12 mouse cellular contexts compared by ENCODE assay signal in the genomic region with DNA sequence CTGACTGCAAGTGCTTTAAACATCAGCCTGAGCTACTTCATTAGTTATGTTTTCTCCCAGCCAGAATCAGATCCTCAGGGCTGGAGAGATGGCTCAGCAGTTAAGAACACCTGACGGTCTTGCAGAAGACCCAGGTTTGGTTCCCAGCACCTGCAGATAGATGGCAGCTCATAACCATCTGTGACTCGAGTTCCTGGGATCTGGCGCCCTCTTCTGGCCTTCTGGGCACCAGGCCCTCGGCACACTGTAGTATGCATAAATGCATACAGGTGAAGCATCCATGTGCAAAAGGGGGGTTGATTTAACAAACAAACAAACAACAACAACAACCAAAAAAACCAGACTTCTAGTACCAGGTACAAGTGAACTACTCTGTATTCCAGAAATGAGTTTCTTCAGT.
DNase-seq lines count a peak whose midpoint lies in the region; ATAC-seq and TF ChIP-seq lines count a peak whose summit lies in the region.
"Had no signal": no experiment of that assay in that cellular context is flagged by ENCODE, and none has a peak within 500 bp of the region (broad histone marks: within the 10 kb centered on the region; RNA-seq: fewer than 3 reads in every experiment).

No protein-coding gene starts in this region.

- TF ChIP-seq EP300 in liver, postnatal 0 days (IDR thresholded peaks at IDR 0.05; ENCODE audit: low read depth), result no peak
- TF ChIP-seq EP300 in ES-Bruce4 (IDR thresholded peaks at IDR 0.05; ENCODE audit: insufficient read depth, low read depth, low read length), result no peak

- H3K36me3 ChIP-seq in forebrain, postnatal 0 days (ENCODE audit: insufficient read depth), result no peaks in the 10 kb centered on the region
- H3K36me3 ChIP-seq in forebrain, embryonic 10.5 days (replicated peaks), result no peaks in the 10 kb centered on the region
- H3K36me3 ChIP-seq in liver, postnatal 0 days (replicated peaks; ENCODE audit: insufficient read depth, low read length), result no peaks in the 10 kb centered on the region
- H3K36me3 ChIP-seq in ES-Bruce4 (ENCODE audit: control insufficient read depth, insufficient read depth, low read length, poor library complexity, severe bottlenecking), result no peaks in the 10 kb centered on the region
- H3K36me3 ChIP-seq: liver, embryonic 13.5 days had no signal

- no peak overlapping the region for H3K4me3 ChIP-seq in forebrain, postnatal 0 days (ENCODE audit: low read depth, low read length)
- H3K4me3 ChIP-seq in forebrain, embryonic 10.5 days, result no peak overlapping the region
- H3K4me3 ChIP-seq in liver, postnatal 0 days (ENCODE audit: low read depth, low read length), result no peak overlapping the region
- H3K4me3 ChIP-seq in ES-Bruce4 (ENCODE audit: low read depth, low read length), result no peak overlapping the region
- H3K4me3 ChIP-seq: erythroblast, embryonic 14.5 days; liver, embryonic 13.5 days had no signal

- H3K9ac ChIP-seq in forebrain, postnatal 0 days, result no peak overlapping the region
- H3K9ac ChIP-seq in liver, postnatal 0 days (replicated peaks), result no peak overlapping the region
- no peak overlapping the region for H3K9ac ChIP-seq in ES-Bruce4 (ENCODE audit: low read depth, poor library complexity, severe bottlenecking)
- H3K9ac ChIP-seq: liver, embryonic 13.5 days had no signal

- no peaks in the 10 kb centered on the region for H3K27me3 ChIP-seq in forebrain, postnatal 0 days (ENCODE audit: insufficient read depth, low read length)
- no peaks in the 10 kb centered on the region for H3K27me3 ChIP-seq in forebrain, embryonic 10.5 days (ENCODE audit: poor library complexity, severe bottlenecking)
- no peaks in the 10 kb centered on the region for H3K27me3 ChIP-seq in liver, postnatal 0 days (ENCODE audit: insufficient read depth, low read length)
- no peaks in the 10 kb centered on the region for H3K27me3 ChIP-seq in ES-Bruce4 (ENCODE audit: control insufficient read depth, insufficient read depth, low read length, poor library complexity, severe bottlenecking)
- H3K27me3 ChIP-seq: liver, embryonic 13.5 days had no signal

- H3K4me2 ChIP-seq in forebrain, postnatal 0 days (ENCODE audit: low read depth), result no peak overlapping the region
- no peak overlapping the region for H3K4me2 ChIP-seq in liver, postnatal 0 days (ENCODE audit: low read depth, low read length)
- H3K4me2 ChIP-seq: liver, embryonic 13.5 days had no signal

- TF ChIP-seq CTCF in forebrain, postnatal 0 days (IDR thresholded peaks at IDR 0.05; ENCODE audit: low read depth), result peak; percentile 39; the same call in 1 of the 2 replicates
- TF ChIP-seq CTCF in liver, postnatal 0 days (IDR thresholded peaks at IDR 0.05; ENCODE audit: low read depth), result peak; percentile 40
- peak; percentile 78 for TF ChIP-seq CTCF in ES-Bruce4 (IDR thresholded peaks at IDR 0.05; ENCODE audit: low read depth, low read length)

- no peak for DNase-seq in forebrain, postnatal 0 days
- DNase-seq in forebrain, embryonic 10.5 days (ENCODE audit: extremely low spot score, low spot score), result no peak
- DNase-seq in liver, postnatal 0 days, result no peak
- DNase-seq in liver (no peak), MN1 (ENCODE audit: low spot score) (no peak)
- peak; percentile 6 for DNase-seq in naive thymus-derived CD4-positive, alpha-beta T cell, adult 2 months (ENCODE audit: low read depth)
- DNase-seq in layer of hippocampus, adult 9-11 months, result no peak
- DNase-seq: adrenal gland, postnatal 25 days; cerebellum, adult 11 months; liver, embryonic 13.5 days had no signal

- peaks cover 5% of the 10 kb centered on the region; the same call in 1 of the 2 replicates for H3K4me1 ChIP-seq in forebrain, postnatal 0 days (ENCODE audit: insufficient read depth)
- H3K4me1 ChIP-seq in forebrain, embryonic 10.5 days, result peaks cover 6% of the 10 kb centered on the region
- no peaks in the 10 kb centered on the region for H3K4me1 ChIP-seq in liver, postnatal 0 days (ENCODE audit: insufficient read depth)
- no peaks in the 10 kb centered on the region for H3K4me1 ChIP-seq in ES-Bruce4 (ENCODE audit: control insufficient read depth, insufficient read depth, low read length)
- H3K4me1 ChIP-seq: liver, embryonic 13.5 days had no signal

- H3K27ac ChIP-seq in forebrain, postnatal 0 days (ENCODE audit: low read depth, low read length), result no peak overlapping the region
- no peak overlapping the region for H3K27ac ChIP-seq in forebrain, embryonic 10.5 days
- no peak overlapping the region for H3K27ac ChIP-seq in liver, postnatal 0 days (ENCODE audit: low read depth)
- H3K27ac ChIP-seq in ES-Bruce4 (ENCODE audit: insufficient read depth, low read length), result no peak overlapping the region
- H3K27ac ChIP-seq: liver, embryonic 13.5 days had no signal

- TF ChIP-seq POLR2A in ES-Bruce4 (IDR thresholded peaks at IDR 0.05; ENCODE audit: insufficient read depth, low read length), result no peak

- WGBS in forebrain, postnatal 0 days, result 82% methylated on average over 4 of the region's 4 CpGs
- 72% methylated on average over 4 of the region's 4 CpGs for WGBS in forebrain, embryonic 10.5 days
- 70% methylated on average over 4 of the region's 4 CpGs for WGBS in liver, postnatal 0 days (ENCODE audit: insufficient replicate concordance)

- no peaks in the 10 kb centered on the region for H3K9me3 ChIP-seq in forebrain, postnatal 0 days (ENCODE audit: low read length)
- H3K9me3 ChIP-seq in forebrain, embryonic 10.5 days, result no peaks in the 10 kb centered on the region
- H3K9me3 ChIP-seq in liver, postnatal 0 days (ENCODE audit: low read length), result no peaks in the 10 kb centered on the region
- H3K9me3 ChIP-seq in ES-Bruce4 (replicated peaks; ENCODE audit: control insufficient read depth, insufficient read depth, low read length, poor library complexity, severe bottlenecking), result peaks cover 2% of the 10 kb centered on the region; the same call in 1 of the 2 replicates
- H3K9me3 ChIP-seq: liver, embryonic 13.5 days had no signal

- ATAC-seq in forebrain, postnatal 0 days, result no peak
- no peak for ATAC-seq in liver, postnatal 0 days
